Mouse (Mus musculus): Measurements from ENCODE around the gene Gatd1.

The Gatd1 gene

DNA sequence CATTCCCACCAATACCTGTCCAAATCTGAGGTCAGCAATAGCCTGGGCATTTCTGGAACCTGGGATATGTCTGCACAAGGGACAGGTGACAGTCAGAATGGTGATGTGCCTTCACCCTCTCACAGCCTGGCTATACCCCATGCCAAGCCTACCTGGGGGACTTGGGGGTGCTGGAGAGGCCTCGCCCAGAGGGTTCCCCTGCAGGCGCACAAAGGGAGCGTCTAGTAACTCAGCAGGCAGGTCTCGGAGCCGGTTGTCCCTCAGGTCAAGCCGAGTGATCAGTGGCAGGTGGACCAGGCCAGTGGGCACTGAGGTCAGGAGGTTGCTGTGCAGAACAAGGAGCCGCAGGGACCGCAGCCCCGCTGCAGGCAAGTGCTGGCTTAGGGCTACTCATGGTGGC lies 27.5 kb upstream of the Gatd1 start:
- DNase-seq: peak; percentile 7 to 23

GRCm38 (mm10) chr7:141440613-141441012 lies 26.7 kb upstream of the Gatd1 start:
- peak; percentile 73 to 85 for DNase-seq

- DNase-seq: peak; percentile 11 to 32
These were observed 25.9 kb upstream of the Gatd1 start for GRCm38 (mm10) chr7:141439811-141440210.

GRCm38 (mm10) chr7:141439140-141439679 lies 25.3 kb upstream of the Gatd1 start:
- peak in 1 of 2 experiments; percentile 41 for DNase-seq

DNA sequence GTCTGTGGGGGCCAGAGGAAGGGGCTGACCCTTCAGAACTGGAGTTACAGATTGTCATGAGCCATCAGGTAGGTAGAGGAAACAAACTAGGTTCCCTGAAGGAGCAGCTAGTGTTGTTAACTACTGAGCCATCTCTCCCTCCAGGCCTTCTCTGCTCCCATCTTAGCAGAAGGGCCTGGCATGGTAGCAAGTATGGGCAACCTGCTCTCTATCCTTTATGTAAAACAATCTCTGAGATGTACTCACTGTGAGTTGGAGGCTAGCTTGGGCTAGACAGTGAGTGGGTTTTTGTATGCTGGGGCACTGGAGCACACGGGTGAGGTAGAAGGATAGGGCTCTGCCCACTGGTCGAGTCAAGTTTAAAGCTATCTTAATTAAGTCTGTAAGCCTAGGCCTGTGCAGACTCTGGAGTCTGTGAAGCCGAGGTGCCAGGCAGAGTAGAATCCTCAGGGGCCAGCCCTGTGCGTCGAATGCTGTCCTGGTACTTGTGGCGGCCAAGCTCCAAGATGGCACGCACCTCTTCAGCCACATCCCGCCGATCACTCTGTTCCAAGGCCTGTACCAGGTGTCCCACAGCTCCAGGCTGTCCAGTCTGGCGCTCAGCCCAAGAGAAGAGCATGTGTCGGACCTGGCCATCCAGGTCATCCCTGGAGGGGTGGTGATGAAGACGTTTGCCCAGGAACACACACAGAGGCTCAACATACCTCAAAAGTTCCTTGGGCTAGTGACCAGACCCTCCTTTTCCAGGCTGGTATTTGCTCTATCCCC lies 24.4 kb upstream of the Gatd1 start:
- peak; percentile 86 to 90 for DNase-seq

- peak; percentile 93 to 94 for DNase-seq
These were observed 23.5 kb upstream of the Gatd1 start, which contains the start of gene Slc25a22 for GRCm38 (mm10) chr7:141437178-141438120. TSS of gene Slc25a22 (minus strand) at chr7:141437892.

GRCm38 (mm10) chr7:141436523-141436892 lies 22.6 kb upstream of the Gatd1 start:
- peak in 1 of 2 experiments; percentile 13 for DNase-seq

DNA sequence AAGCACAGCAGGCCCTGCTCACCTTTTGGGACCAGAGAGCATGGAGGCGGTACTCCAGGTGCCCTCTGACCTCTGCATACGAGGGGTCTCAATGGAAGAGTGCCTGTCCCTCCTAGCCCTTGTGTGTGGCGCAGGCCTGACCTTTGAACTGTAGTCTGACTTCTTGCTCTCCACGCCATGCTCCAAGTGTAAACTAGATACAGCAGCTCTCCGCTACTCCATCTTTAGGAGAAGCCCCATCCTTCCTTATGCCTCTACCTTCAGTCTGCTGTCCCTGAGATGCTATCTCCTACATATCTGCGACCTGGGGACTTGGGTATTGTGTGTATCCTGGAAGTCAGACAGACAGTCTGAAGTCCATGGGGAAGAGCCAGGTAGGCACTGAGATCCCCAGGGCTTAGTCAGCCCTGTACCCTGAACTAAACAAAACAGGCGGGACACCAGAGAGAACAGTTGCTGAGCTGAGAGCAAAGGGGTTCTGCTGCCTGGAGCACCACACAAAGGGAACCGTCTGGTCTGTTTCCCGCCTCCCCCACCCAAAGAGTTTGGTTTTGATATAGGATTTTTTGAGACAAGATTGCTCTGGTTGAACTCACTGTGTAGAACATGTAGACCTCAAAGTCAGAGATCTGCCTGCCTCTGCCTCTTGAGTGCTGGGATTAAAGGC lies 22.1 kb upstream of the Gatd1 start:
- peak; percentile 12 to 40 for DNase-seq

DNA sequence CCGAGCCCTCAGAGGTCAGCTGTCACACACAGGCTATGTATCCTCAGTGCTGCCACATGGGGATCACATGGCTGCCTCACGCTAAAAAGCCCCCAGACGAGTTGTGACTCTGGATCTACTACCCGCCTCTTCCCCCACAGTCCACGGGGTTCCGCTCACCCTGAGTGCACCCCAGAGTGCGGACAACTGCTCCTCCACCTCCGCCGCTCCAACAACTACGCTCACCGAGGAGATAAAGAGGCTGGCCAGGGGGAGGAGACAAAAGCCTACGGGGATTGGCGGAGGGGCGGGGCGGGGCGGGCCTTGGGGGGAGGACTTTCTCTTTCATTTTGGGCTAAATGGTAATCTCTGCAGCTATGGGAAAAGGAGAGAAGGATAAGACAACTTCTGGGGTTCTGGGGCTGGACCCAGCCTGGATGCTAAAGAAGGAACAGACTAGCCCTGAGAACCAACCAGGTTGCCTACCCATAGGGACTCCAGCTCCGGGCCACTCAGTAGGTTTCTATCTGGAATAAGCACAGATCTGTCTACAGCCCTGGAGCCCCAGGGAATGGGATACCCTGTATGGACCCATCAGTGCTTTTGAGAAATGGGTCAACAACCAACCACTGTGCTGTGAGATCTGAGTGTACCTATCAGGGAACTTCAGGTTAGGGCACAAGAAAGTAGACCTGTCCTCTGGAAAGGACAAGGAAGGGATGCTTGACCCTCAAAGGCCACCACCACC lies 21.4 kb upstream of the Gatd1 start:
- peak; percentile 82 to 87 for DNase-seq

DNA sequence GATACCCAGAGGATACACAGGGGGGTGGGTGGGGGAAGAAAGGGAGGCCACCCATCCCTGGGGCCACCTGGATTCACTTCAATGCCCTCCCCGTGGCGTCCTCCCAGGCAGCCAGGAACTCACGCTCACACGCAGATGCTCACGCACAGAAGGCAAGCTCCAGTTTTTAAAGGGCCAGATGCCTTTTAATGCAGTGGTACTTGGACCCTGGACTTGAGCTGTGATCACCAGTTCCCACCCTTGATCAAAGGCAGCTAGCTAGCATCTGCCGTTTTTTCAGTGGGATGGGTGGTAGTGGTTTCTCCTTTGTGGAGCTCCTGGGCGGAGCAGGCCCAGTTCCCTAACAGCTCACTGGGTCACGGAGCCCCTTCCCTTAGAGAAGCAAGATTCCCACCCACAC lies 20.5 kb upstream of the Gatd1 start:
- DNase-seq: peak; percentile 86 to 89

DNA sequence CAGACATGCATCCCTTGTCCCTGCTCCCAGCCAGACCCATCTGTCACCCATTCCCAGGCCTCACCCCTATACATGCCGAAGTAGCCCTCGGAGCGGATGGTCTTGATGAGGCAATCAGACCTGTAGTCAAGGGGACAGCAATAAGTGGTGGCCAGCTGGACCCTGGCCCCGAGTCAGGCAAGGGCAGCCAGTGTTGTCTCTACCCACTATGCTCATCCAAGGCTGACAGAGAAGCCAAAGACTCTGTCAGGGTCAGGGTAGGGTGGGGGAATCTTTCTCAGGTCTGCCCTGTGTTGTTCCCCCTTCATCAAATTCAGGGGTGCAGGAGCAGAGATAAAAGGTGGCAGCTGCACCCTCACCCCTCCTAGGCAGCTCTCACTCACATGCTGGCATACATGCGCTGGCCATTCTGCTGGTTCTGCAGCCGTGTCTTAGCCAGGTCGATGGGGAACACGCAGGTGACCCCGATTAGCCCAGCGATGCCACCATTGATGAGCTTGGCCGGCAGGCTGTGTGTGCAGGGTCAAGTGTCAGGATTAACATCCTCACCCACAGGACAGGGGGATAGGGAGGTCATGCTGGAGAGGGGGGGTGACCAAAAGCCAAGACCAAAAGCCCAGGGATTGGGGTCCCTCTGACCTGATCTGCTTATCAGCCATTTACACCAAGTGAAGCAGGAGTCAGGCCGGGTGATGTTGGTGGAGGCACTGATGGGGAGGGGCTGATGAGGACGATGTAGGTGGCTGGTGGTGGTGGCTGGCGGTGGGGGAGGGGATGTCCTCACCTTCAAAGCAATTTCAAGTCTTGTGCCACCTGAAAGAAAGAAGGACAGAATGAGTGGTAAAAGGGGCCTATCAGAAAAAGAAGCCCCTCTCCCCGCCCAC lies 19.8 kb upstream of the Gatd1 start:
- peak; percentile 66 to 68 for DNase-seq

DNA sequence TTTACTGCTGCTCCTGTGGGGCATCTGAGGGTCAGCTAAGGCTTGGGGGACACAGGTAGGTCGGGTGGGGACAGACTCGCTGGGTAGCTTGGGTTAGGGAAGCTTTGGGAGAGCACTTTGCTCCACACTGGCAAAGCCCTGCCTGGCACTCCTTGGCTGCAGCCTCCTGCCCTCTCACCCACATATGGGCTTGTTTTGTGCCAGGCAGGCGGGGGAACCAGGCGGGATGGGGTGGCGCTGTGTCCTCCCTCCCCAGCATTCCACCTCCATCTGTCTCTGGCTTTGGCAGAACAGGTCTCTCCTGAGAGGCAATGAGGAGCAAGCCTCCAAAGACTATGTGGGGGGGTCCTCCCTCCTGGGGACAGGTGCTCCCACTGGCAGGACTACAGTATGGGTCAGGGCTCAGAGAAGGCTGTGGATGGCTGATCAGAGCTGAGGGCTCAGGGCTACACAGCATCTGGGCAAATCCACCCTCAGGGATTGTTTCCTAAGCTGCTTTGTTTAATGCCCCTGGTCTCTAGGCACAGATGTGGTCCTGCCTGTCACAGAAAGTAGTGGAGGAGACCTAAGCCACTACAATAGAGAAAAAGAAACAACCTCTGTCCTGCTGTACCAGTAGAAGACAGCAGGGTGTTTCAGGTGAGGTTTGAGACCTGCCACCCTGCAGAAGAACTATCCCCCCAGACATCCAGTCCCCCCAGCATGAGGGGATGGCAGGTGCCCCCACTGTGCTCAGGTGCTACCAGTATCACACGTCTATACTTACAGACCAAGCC lies 19.0 kb upstream of the Gatd1 start:
- DNase-seq: peak; percentile 92 to 95

GRCm38 (mm10) chr7:141432186-141432611 lies 18.3 kb upstream of the Gatd1 start:
- peak; percentile 70 to 78 for DNase-seq

- DNase-seq: peak in 1 of 2 experiments; percentile 47
These were observed 17.7 kb upstream of the Gatd1 start for GRCm38 (mm10) chr7:141431434-141432185.

- DNase-seq: peak; percentile 39 to 42
These were observed 16.8 kb upstream of the Gatd1 start for GRCm38 (mm10) chr7:141430585-141431240.

- DNase-seq: peak; percentile 33 to 45
These were observed 16.1 kb upstream of the Gatd1 start for GRCm38 (mm10) chr7:141429840-141430584.

- DNase-seq: peak; percentile 92 to 95
These were observed 15.4 kb upstream of the Gatd1 start, which contains the start of gene Cend1 for GRCm38 (mm10) chr7:141429310-141429709. TSS of gene Cend1 (minus strand) at chr7:141429491.

DNA sequence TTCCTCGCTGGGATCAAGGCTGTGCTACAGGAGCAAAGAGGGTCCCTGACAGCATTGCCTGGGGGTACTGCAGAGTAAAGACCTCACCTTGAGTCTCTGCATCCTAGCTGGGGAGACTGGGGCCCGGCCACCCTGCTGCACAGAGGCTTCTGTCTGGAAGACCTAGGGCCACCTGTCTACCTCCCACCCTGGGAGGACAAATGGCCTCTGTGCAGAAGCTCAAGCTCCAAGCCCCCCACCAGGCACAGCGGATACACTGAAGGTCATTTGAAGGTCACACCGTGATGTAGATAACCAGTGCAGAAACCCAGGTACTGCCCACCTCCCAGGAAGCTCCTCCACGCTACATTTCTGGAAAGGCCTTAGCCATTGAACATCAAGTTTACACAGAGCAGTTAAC lies 14.8 kb upstream of the Gatd1 start:
- DNase-seq: peak; percentile 53 to 57

Measured in cerebellum, postnatal 25 days (tissue).